Comparison of ENCODE assay signal across 29 mouse cellular contexts in the genomic region with DNA sequence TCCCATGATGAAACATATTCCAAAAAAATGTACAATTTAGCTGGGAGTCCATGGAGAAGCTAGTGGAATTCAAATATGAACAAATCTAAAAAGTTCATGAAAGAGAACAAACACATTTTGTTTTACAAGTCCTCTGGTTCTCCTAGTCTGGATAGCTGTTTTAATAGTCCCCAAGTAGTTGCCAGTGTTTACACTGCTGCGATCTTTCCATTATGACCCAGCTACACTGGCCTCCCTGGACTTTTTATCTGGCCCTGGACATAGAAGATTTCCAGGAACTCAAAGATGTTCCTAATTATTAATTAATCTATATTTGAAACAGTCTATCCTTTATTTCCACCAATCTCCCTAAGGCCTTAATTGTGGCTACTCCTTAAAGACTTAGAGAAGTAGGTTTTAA.
"Had no signal": no experiment of that assay in that cellular context is flagged by ENCODE, and none has a peak within 500 bp of the region (broad histone marks: within the 10 kb centered on the region; RNA-seq: fewer than 3 reads in every experiment).

No protein-coding gene starts in this region.

- H3K36me3 ChIP-seq: embryonic facial prominence, embryonic 10.5 days; embryonic facial prominence, embryonic 12.5 days; embryonic facial prominence, embryonic 13.5 days; embryonic facial prominence, embryonic 15.5 days; forebrain, embryonic 10.5 days; forebrain, embryonic 12.5 days; forebrain, embryonic 15.5 days had no signal

- H3K4me3 ChIP-seq: embryonic facial prominence, embryonic 10.5 days; embryonic facial prominence, embryonic 12.5 days; embryonic facial prominence, embryonic 13.5 days; embryonic facial prominence, embryonic 15.5 days; erythroblast, embryonic 14.5 days; forebrain, embryonic 10.5 days; forebrain, embryonic 12.5 days; forebrain, embryonic 13.5 days; forebrain, embryonic 15.5 days; gastrocnemius, adult 2 months; heart, adult 2 months had no signal

- H3K4me1 ChIP-seq: embryonic facial prominence, embryonic 10.5 days; embryonic facial prominence, embryonic 12.5 days; embryonic facial prominence, embryonic 13.5 days; embryonic facial prominence, embryonic 15.5 days; forebrain, embryonic 10.5 days; forebrain, embryonic 12.5 days; forebrain, embryonic 13.5 days; forebrain, embryonic 15.5 days had no signal

- H3K4me2 ChIP-seq: embryonic facial prominence, embryonic 12.5 days; embryonic facial prominence, embryonic 13.5 days; embryonic facial prominence, embryonic 15.5 days; forebrain, embryonic 12.5 days; forebrain, embryonic 13.5 days; forebrain, embryonic 15.5 days had no signal

- H3K9me3 ChIP-seq: embryonic facial prominence, embryonic 10.5 days; embryonic facial prominence, embryonic 12.5 days; embryonic facial prominence, embryonic 13.5 days; embryonic facial prominence, embryonic 15.5 days; forebrain, embryonic 10.5 days; forebrain, embryonic 12.5 days; forebrain, embryonic 13.5 days; forebrain, embryonic 15.5 days had no signal

- H3K27me3 ChIP-seq: embryonic facial prominence, embryonic 12.5 days; embryonic facial prominence, embryonic 13.5 days; embryonic facial prominence, embryonic 15.5 days; forebrain, embryonic 12.5 days; forebrain, embryonic 13.5 days; forebrain, embryonic 15.5 days had no signal

- DNase-seq: cerebellum, adult 2 months; cerebellum, adult 8-10 months; cerebellum, adult 9-10 months; cerebellum, adult 9-11 months; cerebellum, postnatal 10 days; cerebellum, postnatal 14 days; cerebellum, postnatal 25 days; cerebellum, postnatal 36 days; embryo, embryonic 11 days; forebrain, postnatal 0 days; gastrocnemius, adult 2 months; gastrocnemius, postnatal 10 days; gastrocnemius, postnatal 14 days; gastrocnemius, postnatal 25 days; gastrocnemius, postnatal 36 days; heart, adult 11 months; heart, adult 18-20 months; heart, adult 2 months had no signal

- ATAC-seq: forebrain, embryonic 13.5 days; forebrain, embryonic 14.5 days; forebrain, embryonic 15.5 days; forebrain, embryonic 16.5 days; forebrain, postnatal 0 days had no signal

- H3K27ac ChIP-seq: embryonic facial prominence, embryonic 10.5 days; embryonic facial prominence, embryonic 12.5 days; embryonic facial prominence, embryonic 13.5 days; embryonic facial prominence, embryonic 15.5 days; forebrain, embryonic 10.5 days; forebrain, embryonic 12.5 days; forebrain, embryonic 13.5 days; forebrain, embryonic 15.5 days; gastrocnemius, adult 2 months; heart, adult 2 months had no signal

- H3K9ac ChIP-seq: embryonic facial prominence, embryonic 12.5 days; embryonic facial prominence, embryonic 13.5 days; embryonic facial prominence, embryonic 15.5 days; forebrain, embryonic 12.5 days; forebrain, embryonic 13.5 days; forebrain, embryonic 15.5 days; forebrain, postnatal 0 days had no signal
